Mouse (Mus musculus): ENCODE data around the gene Hes7. TPM values are rescaled to one million over a fixed set of nuclear protein-coding genes. Genes with fewer than 3 reads are reported as not detected.

Hes7 gene
- polyA plus RNA-seq, 1 experiment: not detected

DNA sequence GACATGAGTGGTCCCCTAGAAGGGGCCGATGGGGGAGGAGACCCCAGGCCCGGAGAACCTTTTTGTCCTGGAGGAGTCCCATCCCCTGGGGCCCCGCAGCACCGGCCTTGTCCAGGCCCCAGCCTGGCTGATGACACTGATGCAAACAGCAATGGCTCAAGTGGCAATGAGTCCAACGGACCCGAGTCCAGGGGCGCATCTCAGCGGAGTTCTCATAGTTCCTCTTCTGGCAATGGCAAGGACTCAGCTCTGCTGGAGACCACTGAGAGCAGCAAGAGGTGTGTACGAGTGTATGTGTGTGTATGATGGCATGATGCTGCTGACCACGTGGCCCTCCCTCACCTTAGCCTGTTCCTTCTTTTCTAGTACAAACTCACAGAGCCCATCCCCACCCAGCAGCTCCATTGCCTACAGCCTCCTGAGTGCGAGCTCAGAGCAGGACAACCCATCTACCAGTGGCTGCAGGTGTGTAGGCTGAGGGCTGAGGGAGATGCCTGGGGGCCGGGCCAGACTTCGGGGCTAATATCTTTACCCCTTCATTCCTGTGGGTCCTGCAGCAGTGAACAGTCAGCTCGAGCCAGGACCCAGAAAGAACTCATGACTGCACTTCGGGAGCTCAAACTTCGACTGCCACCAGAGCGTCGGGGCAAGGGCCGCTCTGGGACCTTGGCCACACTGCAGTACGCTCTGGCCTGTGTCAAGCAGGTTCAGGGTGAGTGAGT is 19.4 kb upstream of the Hes7 start:
- Histone ChIP-seq H3K27ac (ENCODE audit: insufficient read depth, low read length) (no peak overlapping the region), H3K9ac (ENCODE audit: low read depth, poor library complexity, severe bottlenecking) (peak overlapping the region; percentile 57; the same call in 1 of the 2 replicates), H3K4me3 (ENCODE audit: low read depth, low read length) (no peak overlapping the region), H3K36me3 (ENCODE audit: control insufficient read depth, insufficient read depth, low read length, poor library complexity, severe bottlenecking) (peaks cover 22% of the 10 kb centered on the region), H3K9me3 (replicated peaks; ENCODE audit: control insufficient read depth, insufficient read depth, low read length, poor library complexity, severe bottlenecking) (no peaks in the 10 kb centered on the region), H3K27me3 (ENCODE audit: control insufficient read depth, insufficient read depth, low read length, poor library complexity, severe bottlenecking) (no peaks in the 10 kb centered on the region), H3K4me1 (ENCODE audit: control insufficient read depth, insufficient read depth, low read length) (no peaks in the 10 kb centered on the region)
- TF ChIP-seq POLR2A (IDR thresholded peaks at IDR 0.05; ENCODE audit: insufficient read depth, low read length) (no peak), CTCF (IDR thresholded peaks at IDR 0.05; ENCODE audit: low read depth, low read length) (no peak), EP300 (IDR thresholded peaks at IDR 0.05; ENCODE audit: insufficient read depth, low read depth, low read length) (no peak)

GRCm38 (mm10) chr11:69101604-69102402 is 18.4 kb upstream of the Hes7 start:
- Histone ChIP-seq H3K27me3 (ENCODE audit: control insufficient read depth, insufficient read depth, low read length, poor library complexity, severe bottlenecking) (no peaks in the 10 kb centered on the region), H3K4me3 (ENCODE audit: low read depth, low read length) (no peak overlapping the region), H3K9ac (ENCODE audit: low read depth, poor library complexity, severe bottlenecking) (no peak overlapping the region), H3K4me1 (ENCODE audit: control insufficient read depth, insufficient read depth, low read length) (no peaks in the 10 kb centered on the region), H3K36me3 (ENCODE audit: control insufficient read depth, insufficient read depth, low read length, poor library complexity, severe bottlenecking) (peaks cover 22% of the 10 kb centered on the region), H3K27ac (ENCODE audit: insufficient read depth, low read length) (no peak overlapping the region), H3K9me3 (replicated peaks; ENCODE audit: control insufficient read depth, insufficient read depth, low read length, poor library complexity, severe bottlenecking) (no peaks in the 10 kb centered on the region)
- TF ChIP-seq POLR2A (IDR thresholded peaks at IDR 0.05; ENCODE audit: insufficient read depth, low read length) (no peak), CTCF (IDR thresholded peaks at IDR 0.05; ENCODE audit: low read depth, low read length) (no peak), EP300 (IDR thresholded peaks at IDR 0.05; ENCODE audit: insufficient read depth, low read depth, low read length) (no peak)

DNA sequence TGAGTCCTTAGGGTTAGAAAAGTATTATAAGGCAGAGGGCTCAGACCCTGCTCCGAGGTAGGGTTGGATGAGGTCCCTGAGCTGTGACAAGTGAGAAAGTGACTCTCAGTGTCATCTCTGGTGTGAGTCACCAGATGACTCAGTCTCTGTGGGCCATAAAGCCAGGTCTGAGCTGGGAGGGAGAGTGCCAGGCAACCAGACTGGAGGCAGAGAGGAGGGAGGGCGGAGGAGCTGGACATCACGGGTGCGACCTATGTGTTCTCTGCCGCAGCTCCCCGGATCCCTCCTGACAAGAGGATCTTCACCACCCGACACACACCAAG is 17.8 kb upstream of the Hes7 start:
- no peaks in the 10 kb centered on the region for H3K4me1 ChIP-seq (ENCODE audit: control insufficient read depth, insufficient read depth, low read length)
- H3K27me3 ChIP-seq (ENCODE audit: control insufficient read depth, insufficient read depth, low read length, poor library complexity, severe bottlenecking): no peaks in the 10 kb centered on the region
- H3K36me3 ChIP-seq (ENCODE audit: control insufficient read depth, insufficient read depth, low read length, poor library complexity, severe bottlenecking): peaks cover 22% of the 10 kb centered on the region
- TF ChIP-seq POLR2A (IDR thresholded peaks at IDR 0.05; ENCODE audit: insufficient read depth, low read length): no peak
- TF ChIP-seq CTCF (IDR thresholded peaks at IDR 0.05; ENCODE audit: low read depth, low read length): no peak
- no peak for TF ChIP-seq EP300 (IDR thresholded peaks at IDR 0.05; ENCODE audit: insufficient read depth, low read depth, low read length)
- H3K27ac ChIP-seq (ENCODE audit: insufficient read depth, low read length): no peak overlapping the region
- H3K4me3 ChIP-seq (ENCODE audit: low read depth, low read length): no peak overlapping the region
- no peak overlapping the region for H3K9ac ChIP-seq (ENCODE audit: low read depth, poor library complexity, severe bottlenecking)
- no peaks in the 10 kb centered on the region for H3K9me3 ChIP-seq (replicated peaks; ENCODE audit: control insufficient read depth, insufficient read depth, low read length, poor library complexity, severe bottlenecking)

DNA sequence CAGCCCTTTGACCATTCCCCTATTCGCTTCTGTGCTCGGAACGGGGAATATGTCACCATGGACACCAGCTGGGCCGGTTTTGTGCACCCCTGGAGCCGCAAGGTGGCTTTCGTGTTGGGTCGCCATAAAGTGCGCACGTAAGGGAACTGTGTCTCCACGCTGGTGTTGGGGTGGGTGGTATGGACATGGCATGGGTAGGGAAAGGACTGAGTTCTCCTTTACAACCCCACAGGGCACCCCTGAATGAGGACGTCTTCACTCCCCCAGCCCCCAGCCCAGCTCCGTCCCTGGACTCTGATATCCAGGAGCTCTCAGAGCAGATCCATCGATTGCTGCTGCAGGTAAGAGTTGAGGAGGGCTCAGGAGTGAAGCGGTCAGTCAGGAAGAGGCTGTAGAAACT is 17.1 kb upstream of the Hes7 start:
- no peak overlapping the region for H3K4me3 ChIP-seq (ENCODE audit: low read depth, low read length)
- peaks cover 22% of the 10 kb centered on the region for H3K36me3 ChIP-seq (ENCODE audit: control insufficient read depth, insufficient read depth, low read length, poor library complexity, severe bottlenecking)
- no peak for TF ChIP-seq POLR2A (IDR thresholded peaks at IDR 0.05; ENCODE audit: insufficient read depth, low read length)
- TF ChIP-seq CTCF (IDR thresholded peaks at IDR 0.05; ENCODE audit: low read depth, low read length): no peak
- TF ChIP-seq EP300 (IDR thresholded peaks at IDR 0.05; ENCODE audit: insufficient read depth, low read depth, low read length): no peak

GRCm38 (mm10) chr11:69103531-69104435 is 16.4 kb upstream of the Hes7 start:
- no peak overlapping the region for H3K4me3 ChIP-seq (ENCODE audit: low read depth, low read length)
- TF ChIP-seq EP300 (IDR thresholded peaks at IDR 0.05; ENCODE audit: insufficient read depth, low read depth, low read length) (no peak), POLR2A (IDR thresholded peaks at IDR 0.05; ENCODE audit: insufficient read depth, low read length) (no peak), CTCF (IDR thresholded peaks at IDR 0.05; ENCODE audit: low read depth, low read length) (no peak)
- H3K4me1 ChIP-seq (ENCODE audit: control insufficient read depth, insufficient read depth, low read length): no peaks in the 10 kb centered on the region
- H3K9ac ChIP-seq (ENCODE audit: low read depth, poor library complexity, severe bottlenecking): no peak overlapping the region
- H3K9me3 ChIP-seq (replicated peaks; ENCODE audit: control insufficient read depth, insufficient read depth, low read length, poor library complexity, severe bottlenecking): no peaks in the 10 kb centered on the region
- H3K27me3 ChIP-seq (ENCODE audit: control insufficient read depth, insufficient read depth, low read length, poor library complexity, severe bottlenecking): no peaks in the 10 kb centered on the region
- H3K36me3 ChIP-seq (ENCODE audit: control insufficient read depth, insufficient read depth, low read length, poor library complexity, severe bottlenecking): peaks cover 22% of the 10 kb centered on the region
- no peak overlapping the region for H3K27ac ChIP-seq (ENCODE audit: insufficient read depth, low read length)

More for the DNA sequence above, 17.1 kb upstream of the Hes7 start:
- Histone ChIP-seq H3K27me3 (ENCODE audit: control insufficient read depth, insufficient read depth, low read length, poor library complexity, severe bottlenecking) (no peaks in the 10 kb centered on the region), H3K27ac (ENCODE audit: insufficient read depth, low read length) (no peak overlapping the region), H3K4me1 (ENCODE audit: control insufficient read depth, insufficient read depth, low read length) (no peaks in the 10 kb centered on the region), H3K9me3 (replicated peaks; ENCODE audit: control insufficient read depth, insufficient read depth, low read length, poor library complexity, severe bottlenecking) (no peaks in the 10 kb centered on the region), H3K9ac (ENCODE audit: low read depth, poor library complexity, severe bottlenecking) (no peak overlapping the region)

Data from ES-Bruce4 (cell line).